Mouse (Mus musculus) spleen, postnatal 36 days (tissue): ENCODE measurements around the gene Cc2d2a.

ENCODE experiments used
- DNase-seq, 2 experiments: peaks; one replicate each; pipeline ENCODE4 v3.0.0; 2022; ENCODE audit warnings: low spot score in 2 of 2, mixed read lengths in 1 of 2

Gene Cc2d2a

GRCm38 (mm10) chr5:43728375-43729165 lies 66.4 kb downstream of the Cc2d2a start:
- DNase-seq, result no peak

GRCm38 (mm10) chr5:43732381-43732780 lies 70.2 kb downstream of the Cc2d2a start:
- DNase-seq, result no peak

GRCm38 (mm10) chr5:43744187-43744586 lies 82.0 kb downstream of the Cc2d2a start:
- DNase-seq, result no peak

- DNase-seq, result no peak
These were observed 83.0 kb downstream of the Cc2d2a start for GRCm38 (mm10) chr5:43745156-43745555.

- DNase-seq, result no peak
These were observed 85.9 kb downstream of the Cc2d2a start for GRCm38 (mm10) chr5:43748039-43748438.

- DNase-seq, result no peak
These were observed 86.9 kb downstream of the Cc2d2a start for GRCm38 (mm10) chr5:43749092-43749491.

GRCm38 (mm10) chr5:43770618-43771354 lies 108.6 kb downstream of the Cc2d2a start:
- no peak for DNase-seq

GRCm38 (mm10) chr5:43771555-43771954 lies 109.4 kb downstream of the Cc2d2a start:
- peak; percentile 35 to 52 for DNase-seq

- DNase-seq, result no peak
These were observed 114.3 kb downstream of the Cc2d2a start for GRCm38 (mm10) chr5:43776407-43776806.

- DNase-seq, result no peak
These were observed 114.8 kb downstream of the Cc2d2a start for GRCm38 (mm10) chr5:43776993-43777392.

- DNase-seq, result no peak
These were observed 116.4 kb downstream of the Cc2d2a start for GRCm38 (mm10) chr5:43778583-43778982.

GRCm38 (mm10) chr5:43781423-43781976 lies 119.4 kb downstream of the Cc2d2a start:
- DNase-seq, result peak; percentile 15 to 18

- DNase-seq, result peak; percentile 76 to 78
These were observed 120.1 kb downstream of the Cc2d2a start for GRCm38 (mm10) chr5:43781977-43782930.

GRCm38 (mm10) chr5:43783996-43784395 lies 121.8 kb downstream of the Cc2d2a start:
- no peak for DNase-seq

- DNase-seq, result peak; percentile 29 to 50
These were observed 124.5 kb downstream of the Cc2d2a start for GRCm38 (mm10) chr5:43786607-43787006.

- DNase-seq, result no peak
These were observed 126.0 kb downstream of the Cc2d2a start for GRCm38 (mm10) chr5:43787976-43788752.
